Mouse (Mus musculus) left cerebral cortex, postnatal 4 days (tissue): ENCODE results near the gene Cd59a. TPM values are rescaled to one million over a fixed set of nuclear protein-coding genes. Genes with fewer than 3 reads are reported as not detected.

Experiments
- DNase-seq: peaks from one replicate; pipeline ENCODE4 v3.0.0-alpha.2; 2022
- intact Hi-C: fragments of 180-260 bp; cut with DNase I; formaldehyde crosslinking; loops from one replicate; pipeline ENCODE4 v1.15.1; 2025
- total RNA-seq, 2 experiments: library from RNA; stranded (reverse); gene quantifications; 2 replicates each; pipeline ENCODE4 v1.2.3; 2021

Gene Cd59a
- total RNA-seq, 2 experiments from 2014 or later, result 1.6 to 2.5 TPM

- intact Hi-C loops, result loop anchor here (5.0 kb wide), 2 partner anchors 288 to 448 kb away; no protein-coding TSS in a partner anchor
- DNase-seq, result peak; percentile 58
Measured at GRCm38 (mm10) chr2:104134150-104135056, 38.8 kb downstream of the Cd59a start.

GRCm38 (mm10) chr2:104135920-104136319 is 40.3 kb downstream of the Cd59a start:
- intact Hi-C loops, result no loop called here

GRCm38 (mm10) chr2:104142140-104142539 is 46.5 kb downstream of the Cd59a start:
- no peak for DNase-seq
- intact Hi-C loops, result no loop called here

More at GRCm38 (mm10) chr2:104135920-104136319, 40.3 kb downstream of the Cd59a start:
- no peak for DNase-seq

DNA sequence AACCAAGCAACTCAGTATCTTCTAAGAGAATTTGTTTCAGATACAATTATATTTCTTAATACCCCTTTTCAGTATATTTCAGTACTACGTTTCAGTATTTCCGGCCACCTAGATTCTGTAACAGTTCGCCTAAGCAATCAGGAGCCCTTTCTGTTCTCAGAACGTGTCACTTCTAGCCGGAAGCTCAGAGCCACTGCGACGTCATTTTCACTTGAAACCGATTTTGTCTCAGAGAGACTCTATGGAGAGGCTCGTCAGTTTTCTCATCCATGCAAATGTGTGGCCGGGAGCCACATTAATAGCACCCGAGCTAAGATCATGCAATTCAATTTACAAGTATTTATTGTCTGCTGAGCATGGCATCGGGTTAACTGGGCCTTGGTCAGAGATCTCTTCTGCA is 48.4 kb downstream of the Cd59a start:
- intact Hi-C loops, result no loop called here
- DNase-seq, result no peak

DNA sequence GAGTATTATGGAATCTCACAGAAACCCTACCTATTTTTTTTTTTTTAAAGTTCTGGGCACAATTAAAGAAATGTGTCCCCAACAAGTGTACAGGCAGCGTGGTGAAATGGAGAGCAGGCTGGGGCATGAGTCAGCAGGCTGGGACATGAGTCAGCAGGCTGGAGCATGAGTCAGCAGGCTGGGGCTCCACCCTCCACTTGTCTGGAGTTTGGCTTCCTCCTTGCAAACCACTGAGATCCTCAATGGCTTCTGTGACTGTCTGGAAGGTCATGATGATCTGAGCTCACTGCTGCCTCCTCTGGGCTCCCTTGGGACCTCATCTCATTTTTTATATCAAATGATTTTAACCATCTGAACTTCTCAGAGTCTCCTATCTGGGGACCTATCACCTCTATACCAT is 50.4 kb downstream of the Cd59a start:
- intact Hi-C loops, result no loop called here
- DNase-seq, result no peak

DNA sequence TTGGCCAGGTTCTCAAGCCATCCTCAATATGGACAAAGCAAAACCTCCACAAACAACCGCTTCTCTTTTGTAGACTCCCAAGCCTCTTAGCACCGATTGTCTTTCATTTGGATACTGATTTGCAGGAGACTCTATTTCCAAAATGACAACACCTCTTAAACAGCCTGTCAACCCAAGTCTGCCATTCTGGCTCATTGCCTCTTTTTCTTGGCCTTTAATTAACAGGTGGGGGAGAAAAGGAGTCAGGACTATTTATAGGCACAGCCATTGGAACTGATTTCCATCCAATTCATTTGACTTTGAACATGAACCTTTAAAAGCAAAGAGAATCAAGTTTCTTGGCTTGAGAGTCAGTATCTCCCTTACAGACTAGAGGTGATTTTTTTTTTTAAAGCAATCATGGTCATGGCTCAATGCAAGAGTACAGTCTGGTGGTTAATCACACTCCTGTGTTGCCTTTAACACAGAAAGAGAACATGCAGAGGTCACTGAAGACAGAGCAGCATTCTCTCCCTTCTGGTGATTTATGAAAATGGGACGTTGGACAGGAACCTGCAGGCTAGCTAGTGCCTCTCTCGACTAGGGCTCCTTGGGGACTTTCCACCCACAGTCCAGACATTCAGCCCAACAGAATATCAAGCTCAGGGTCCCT is 52.4 kb downstream of the Cd59a start:
- DNase-seq, result no peak
- intact Hi-C loops, result no loop called here

DNA sequence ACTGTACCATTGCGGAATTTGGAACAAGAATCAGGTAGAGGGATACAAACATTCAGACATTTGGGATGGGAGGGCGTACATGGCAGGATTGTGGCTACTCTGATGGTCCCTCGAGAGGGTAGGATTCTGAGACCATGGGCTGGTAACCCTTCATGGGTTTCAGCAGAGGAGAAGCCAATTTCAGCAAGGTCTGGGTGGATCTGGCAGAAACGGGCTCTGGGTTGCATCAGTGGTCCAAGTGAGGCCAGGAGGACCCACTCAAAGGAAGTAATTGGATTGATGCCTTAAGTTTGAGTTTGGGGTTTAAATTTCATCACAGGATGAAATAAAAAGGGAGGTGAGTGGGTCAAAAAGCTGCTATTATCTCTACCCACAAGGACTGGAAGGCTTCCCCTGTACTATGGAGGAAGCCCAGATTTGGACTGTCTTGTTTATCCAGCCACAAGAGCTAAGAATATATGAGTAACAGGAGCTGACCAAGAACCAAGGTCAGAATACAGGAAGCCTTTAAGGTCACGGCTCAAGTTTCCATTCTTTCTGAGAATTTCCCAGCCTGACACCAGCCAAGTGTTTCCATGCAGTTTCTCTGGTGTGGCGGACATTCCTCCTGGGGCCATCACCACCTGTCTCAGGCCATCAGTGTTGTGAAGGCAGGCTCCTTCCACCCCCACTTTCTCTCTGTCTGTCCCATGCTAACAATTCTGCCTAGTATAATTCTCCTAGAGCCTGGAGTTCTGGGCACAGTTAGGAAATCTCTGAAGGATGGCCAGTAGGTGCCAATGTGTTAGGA is 55.2 kb downstream of the Cd59a start:
- DNase-seq, result no peak
- intact Hi-C loops, result no loop called here

DNA sequence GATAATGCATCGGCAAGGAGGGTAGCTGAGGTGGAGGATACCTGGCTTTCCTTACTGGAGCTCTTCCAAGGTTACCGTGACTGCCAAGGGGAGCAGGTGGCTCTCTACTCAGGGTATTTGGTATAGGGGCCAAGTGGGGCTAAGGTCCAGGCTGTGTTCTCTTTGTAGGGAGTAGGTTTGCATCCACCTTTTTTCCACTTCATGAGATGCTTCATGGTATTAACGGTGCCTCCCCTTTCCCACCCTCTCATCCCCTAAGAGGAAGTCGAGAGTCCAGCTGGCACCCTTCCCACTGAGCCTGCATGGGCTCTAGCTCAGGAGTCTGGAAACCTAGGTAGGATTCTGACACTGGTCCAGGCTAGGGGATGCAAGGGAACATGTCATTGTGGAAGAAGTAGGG is 57.7 kb downstream of the Cd59a start:
- intact Hi-C loops, result no loop called here
- DNase-seq, result peak; percentile 74

DNA sequence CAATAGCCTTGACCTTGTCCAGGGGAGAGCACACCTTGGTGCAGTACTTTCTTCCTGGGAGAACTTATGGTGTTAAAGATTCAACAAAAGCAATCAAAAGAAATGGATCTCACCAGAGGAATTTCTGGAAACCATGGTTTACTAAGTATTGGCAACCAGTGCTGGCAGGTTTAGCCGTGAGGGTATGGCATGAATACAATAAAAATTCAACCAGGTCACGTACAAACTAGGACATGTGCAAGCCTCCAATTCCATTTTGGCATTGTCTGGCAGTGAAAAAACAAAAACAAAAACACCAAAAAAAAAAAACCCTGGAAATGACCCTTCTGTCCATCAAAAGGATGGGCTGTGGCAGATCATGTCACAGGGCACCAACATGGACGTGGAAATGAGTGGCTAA is 58.3 kb downstream of the Cd59a start:
- intact Hi-C loops, result no loop called here
- no peak for DNase-seq

GRCm38 (mm10) chr2:104157831-104158230 is 62.2 kb downstream of the Cd59a start:
- intact Hi-C loops, result no loop called here
- no peak for DNase-seq

DNA sequence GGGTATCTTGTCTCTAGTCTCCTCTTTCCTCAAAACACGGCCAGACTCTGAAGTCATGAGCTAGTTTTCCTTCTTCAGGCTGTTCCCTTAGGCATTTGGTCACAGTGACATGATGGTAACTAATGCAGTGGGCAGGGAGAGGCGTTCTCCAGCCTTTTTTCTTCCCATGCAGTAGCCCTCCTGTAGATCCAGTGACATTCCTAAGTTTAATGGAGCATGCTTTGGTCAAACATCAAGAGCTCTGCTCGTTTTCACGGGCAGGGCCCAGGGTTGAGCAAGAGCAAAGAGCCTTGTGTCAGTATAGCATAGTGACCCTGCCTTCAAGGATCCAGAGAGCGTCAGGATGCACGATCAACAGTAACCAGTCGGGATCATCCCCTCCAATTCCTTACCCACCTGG is 67.8 kb downstream of the Cd59a start:
- intact Hi-C loops, result no loop called here
- DNase-seq, result no peak

- DNase-seq, result no peak
- intact Hi-C loops, result no loop called here
Measured at GRCm38 (mm10) chr2:104163978-104164487, 68.4 kb downstream of the Cd59a start.

Other genes starting within 250 kb of the Cd59a start
- gene Lmo2, start 137.8 kb upstream of the Cd59a start, total RNA-seq, result 10 to 100 TPM; 20.4 to 21.0 TPM
- gene Fbxo3, start 68.1 kb upstream of the Cd59a start, total RNA-seq, result 10 to 100 TPM; 46.9 to 47.2 TPM
- not detected for gene 4931422A03Rik, start 67.4 kb upstream of the Cd59a start, total RNA-seq
- gene Gm10912, start 30.0 kb upstream of the Cd59a start, total RNA-seq, result under 1 TPM in 1 of 2 experiments, not detected in 1; 0.22 TPM
- gene Gm10799, start 27.3 kb upstream of the Cd59a start, total RNA-seq, result not detected
- gene Cd59b, start 26.0 kb upstream of the Cd59a start, total RNA-seq, result under 1 TPM in 1 of 2 experiments, not detected in 1; 0.94 TPM
- gene A930018P22Rik, start 27.0 kb downstream of the Cd59a start, total RNA-seq, result not detected